Mouse (Mus musculus) intestine, embryonic 16.5 days (tissue): ENCODE data around the gene Phlpp2. TPM values are rescaled to one million over a fixed set of nuclear protein-coding genes. Genes with fewer than 3 reads are reported as not detected.

Experiments used
- ATAC-seq: fragments of 200-750 bp; cut with Nextera tagmentation; 2 replicates; pipeline ENCODE4 v1.8.0; 2017; ENCODE audit warnings: moderate TSS enrichment, moderate library complexity
- H3K27ac ChIP-seq: fragments of 300-500 bp; sonication (generic); 2 replicates; pipeline ENCODE4 v1.5.1; 2014; ENCODE audit warnings: mild to moderate bottlenecking, low read length
- H3K27me3 ChIP-seq: fragments of 300-500 bp; sonication (generic); replicated peaks from 2 replicates; pipeline ENCODE4 v1.6.1; 2014; ENCODE audit warnings: low read length, control low read depth, mixed read lengths; ENCODE audit not compliant: control insufficient read depth, insufficient read depth
- H3K36me3 ChIP-seq: fragments of 300-500 bp; sonication (generic); 2 replicates; pipeline ENCODE4 v1.6.1; 2014; ENCODE audit warnings: low read length, control low read depth; ENCODE audit not compliant: control insufficient read depth, insufficient read depth
- H3K4me1 ChIP-seq: fragments of 300-500 bp; sonication (generic); 2 replicates; pipeline ENCODE4 v1.6.1; 2014; ENCODE audit warnings: low read length, control low read depth, mixed read lengths; ENCODE audit not compliant: control insufficient read depth, insufficient read depth
- H3K4me2 ChIP-seq: fragments of 300-500 bp; sonication (generic); 2 replicates; pipeline ENCODE4 v1.6.1; 2014; ENCODE audit warnings: low read depth, low read length, control low read depth
- H3K4me3 ChIP-seq: fragments of 300-500 bp; sonication (generic); 2 replicates; pipeline ENCODE4 v1.5.1; 2014; ENCODE audit warnings: mild to moderate bottlenecking, low read length
- H3K9ac ChIP-seq: fragments of 300-500 bp; sonication (generic); 2 replicates; pipeline ENCODE4 v1.6.1; 2014; ENCODE audit warnings: low read depth, low read length
- H3K9me3 ChIP-seq: fragments of 300-500 bp; sonication (generic); 2 replicates; pipeline ENCODE4 v1.6.1; 2016; ENCODE audit warnings: low read length, control low read depth; ENCODE audit not compliant: control insufficient read depth
- WGBS: fragments of 180-500 bp; shearing (Covaris S2); extraction: QIAGEN DNeasy Blood & Tissue Kit; methylation state at CpG from one replicate; pipeline ENCODE4 v1.1.7; 2014; 5-methylcytosine and 5-hydroxymethylcytosine counted together
- polyA plus RNA-seq: library from polyadenylated mRNA; unstranded; fragments of >200 nt; fragmentation: Nextera tagmentation; extraction: Ambion mirVana; gene quantifications from 2 replicates; pipeline ENCODE4 v1.2.1, GENCODE M21; 2015

The Phlpp2 gene
- polyA plus RNA-seq, 1 experiment from 2014 or later, result 2.1 TPM

DNA sequence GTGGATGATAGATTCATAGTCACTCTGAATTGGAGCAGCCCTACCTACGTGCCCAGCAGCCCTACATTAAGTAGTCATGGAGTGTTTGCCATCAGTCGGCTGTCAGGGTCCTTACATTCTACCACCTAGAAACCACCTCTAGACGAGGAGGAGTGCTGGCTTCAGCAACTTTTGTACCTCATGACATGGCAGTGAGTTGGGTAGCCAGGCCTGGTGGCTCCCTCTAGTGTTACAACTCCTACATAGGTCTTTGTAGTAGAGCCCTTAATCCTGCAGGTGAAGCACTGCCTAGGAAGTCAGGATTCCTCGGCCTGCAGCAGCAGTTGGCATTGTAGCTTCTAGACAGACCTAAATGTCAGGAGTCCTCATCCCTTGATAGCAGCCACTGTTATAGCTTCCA is 48.9 kb downstream of the Phlpp2 start:
- H3K9me3 ChIP-seq, result no peaks in the 10 kb centered on the region
- no peak overlapping the region for H3K4me2 ChIP-seq
- 49% methylated on average over 4 of the region's 4 CpGs for WGBS
- H3K36me3 ChIP-seq, result peaks cover 9% of the 10 kb centered on the region; the same call in 1 of the 2 replicates
- no peak overlapping the region for H3K27ac ChIP-seq
- ATAC-seq, result peak; percentile 66
- no peak overlapping the region for H3K9ac ChIP-seq
- no peaks in the 10 kb centered on the region for H3K27me3 ChIP-seq
- H3K4me3 ChIP-seq, result no peak overlapping the region
- H3K4me1 ChIP-seq, result no peaks in the 10 kb centered on the region

GRCm38 (mm10) chr8:109920406-109921390 is 52.4 kb downstream of the Phlpp2 start:
- H3K9ac ChIP-seq, result no peak overlapping the region
- H3K27ac ChIP-seq, result no peak overlapping the region
- 0 out of 2 replicates have a peak, but pooled peaks cover 2% of the 10 kb centered on the region for H3K4me1 ChIP-seq
- no peak for ATAC-seq
- H3K27me3 ChIP-seq, result no peaks in the 10 kb centered on the region
- H3K36me3 ChIP-seq, result peaks cover 8% of the 10 kb centered on the region; the same call in 1 of the 2 replicates
- H3K4me2 ChIP-seq, result no peak overlapping the region
- no peaks in the 10 kb centered on the region for H3K9me3 ChIP-seq
- no peak overlapping the region for H3K4me3 ChIP-seq
- WGBS, result 81% methylated on average over 8 of the region's 8 CpGs

DNA sequence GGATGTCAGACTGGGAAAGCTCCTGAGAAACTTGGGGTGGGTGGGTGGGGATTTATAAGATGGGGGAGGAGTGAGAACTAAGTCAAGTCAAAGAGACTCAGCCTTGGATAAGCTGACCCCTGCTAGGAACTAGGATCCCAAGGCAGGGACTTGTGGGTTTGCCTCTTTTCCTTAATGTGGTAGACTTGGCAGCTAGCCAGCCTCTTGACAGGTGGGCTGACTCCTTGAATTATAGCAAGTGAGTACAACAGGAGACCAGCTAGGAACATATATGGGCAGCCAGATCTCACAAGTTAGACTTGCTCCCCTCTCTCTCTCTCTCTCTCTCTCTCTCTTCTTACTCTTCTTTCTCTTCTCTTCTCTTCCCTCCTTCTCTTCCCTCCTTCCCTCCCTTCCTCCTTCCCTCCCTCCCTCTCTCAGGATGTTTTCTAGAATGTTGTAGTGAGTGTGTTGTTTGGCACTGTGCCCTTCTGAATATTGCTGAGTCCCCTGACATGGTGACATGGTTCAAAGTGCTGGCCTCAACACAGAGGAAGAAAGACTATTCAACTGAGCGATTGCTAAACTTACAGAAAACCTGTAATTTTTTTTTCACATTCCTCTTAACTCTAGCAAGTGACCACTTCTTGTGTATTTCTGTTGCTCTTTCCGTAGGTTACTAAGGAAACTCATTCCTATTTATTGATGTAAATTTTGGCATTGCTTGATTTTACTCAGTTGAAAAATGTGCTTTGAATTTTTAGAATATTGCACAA is 73.4 kb downstream of the Phlpp2 start:
- WGBS, result 71% methylated on average over 2 of the region's 2 CpGs
- no peak for ATAC-seq
- Histone ChIP-seq H3K36me3 (peaks cover 6% of the 10 kb centered on the region), H3K9ac (no peak overlapping the region), H3K27ac (no peak overlapping the region), H3K4me3 (no peak overlapping the region), H3K9me3 (no peaks in the 10 kb centered on the region), H3K27me3 (no peaks in the 10 kb centered on the region), H3K4me1 (peaks cover 16% of the 10 kb centered on the region), H3K4me2 (no peak overlapping the region)

GRCm38 (mm10) chr8:109945153-109945632 is 76.9 kb downstream of the Phlpp2 start:
- 39% methylated on average over 9 of the region's 9 CpGs for WGBS
- ATAC-seq, result peak; percentile 68

DNA sequence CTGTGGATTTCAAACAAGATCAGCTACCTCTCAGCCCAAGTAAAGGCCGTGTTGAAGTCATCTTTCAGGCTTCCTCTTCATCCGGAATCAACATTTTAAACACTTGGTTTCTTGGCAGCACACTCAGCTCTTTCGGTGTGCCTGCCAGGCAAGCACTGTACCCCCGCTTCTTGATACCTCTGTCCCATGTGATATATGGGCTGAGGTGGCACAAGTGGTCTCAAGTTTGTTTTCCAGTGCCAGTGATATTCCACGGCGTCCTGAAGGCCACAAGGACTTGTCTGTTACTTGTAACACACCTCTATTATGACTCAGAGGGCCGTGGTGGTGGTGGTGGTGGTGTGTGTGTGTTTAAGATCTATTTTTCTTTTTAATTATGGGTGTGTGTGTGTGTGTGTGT is 77.4 kb downstream of the Phlpp2 start:
- ATAC-seq, result peak; percentile 9; the same call in 1 of the 2 replicates
- H3K27ac ChIP-seq, result peak overlapping the region; percentile 15; the same call in 1 of the 2 replicates
- H3K9me3 ChIP-seq, result no peaks in the 10 kb centered on the region
- H3K4me2 ChIP-seq, result no peak overlapping the region
- H3K4me3 ChIP-seq, result no peak overlapping the region
- H3K4me1 ChIP-seq, result peaks cover 26% of the 10 kb centered on the region
- H3K27me3 ChIP-seq, result peaks cover 10% of the 10 kb centered on the region; the same call in 1 of the 2 replicates
- 79% methylated on average over 7 of the region's 7 CpGs for WGBS
- H3K9ac ChIP-seq, result no peak overlapping the region
- H3K36me3 ChIP-seq, result 0 out of 2 replicates have a peak, but pooled peaks cover 2% of the 10 kb centered on the region

More at GRCm38 (mm10) chr8:109945153-109945632, 76.9 kb downstream of the Phlpp2 start:
- H3K4me2 ChIP-seq, result no peak overlapping the region
- H3K27ac ChIP-seq, result 0 out of 2 replicates have a peak overlapping the region, but pooled peaks have one; percentile 33
- no peaks in the 10 kb centered on the region for H3K9me3 ChIP-seq
- H3K27me3 ChIP-seq, result peaks cover 10% of the 10 kb centered on the region; the same call in 1 of the 2 replicates
- no peak overlapping the region for H3K9ac ChIP-seq
- no peak overlapping the region for H3K4me3 ChIP-seq
- peaks cover 26% of the 10 kb centered on the region for H3K4me1 ChIP-seq
- 0 out of 2 replicates have a peak, but pooled peaks cover 2% of the 10 kb centered on the region for H3K36me3 ChIP-seq

DNA sequence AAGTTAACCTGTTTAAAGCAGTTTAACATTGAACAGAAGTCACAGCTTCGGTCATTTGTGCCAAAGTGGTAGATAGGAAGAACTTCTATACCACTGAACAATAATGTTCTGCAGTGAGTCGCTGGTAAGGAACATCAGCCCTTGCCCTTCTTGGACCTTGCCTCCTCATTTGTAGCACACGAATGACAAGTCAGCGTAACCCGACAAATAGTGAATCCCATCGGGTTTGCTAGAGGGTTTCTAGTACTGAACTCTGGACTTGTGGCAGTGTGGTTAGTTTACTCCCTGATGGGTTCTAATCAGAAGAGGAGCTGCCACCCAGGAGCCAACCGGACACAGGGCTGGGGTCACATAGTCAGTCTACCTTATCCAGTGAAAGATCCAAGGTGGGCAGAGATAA is 77.9 kb downstream of the Phlpp2 start:
- H3K9me3 ChIP-seq, result no peaks in the 10 kb centered on the region
- no peak overlapping the region for H3K9ac ChIP-seq
- WGBS, result 84% methylated on average over 7 of the region's 7 CpGs
- no peak overlapping the region for H3K4me2 ChIP-seq
- peaks cover 26% of the 10 kb centered on the region for H3K4me1 ChIP-seq
- H3K27me3 ChIP-seq, result peaks cover 10% of the 10 kb centered on the region; the same call in 1 of the 2 replicates
- no peak overlapping the region for H3K27ac ChIP-seq
- 0 out of 2 replicates have a peak, but pooled peaks cover 2% of the 10 kb centered on the region for H3K36me3 ChIP-seq
- no peak overlapping the region for H3K4me3 ChIP-seq
- ATAC-seq, result no peak

DNA sequence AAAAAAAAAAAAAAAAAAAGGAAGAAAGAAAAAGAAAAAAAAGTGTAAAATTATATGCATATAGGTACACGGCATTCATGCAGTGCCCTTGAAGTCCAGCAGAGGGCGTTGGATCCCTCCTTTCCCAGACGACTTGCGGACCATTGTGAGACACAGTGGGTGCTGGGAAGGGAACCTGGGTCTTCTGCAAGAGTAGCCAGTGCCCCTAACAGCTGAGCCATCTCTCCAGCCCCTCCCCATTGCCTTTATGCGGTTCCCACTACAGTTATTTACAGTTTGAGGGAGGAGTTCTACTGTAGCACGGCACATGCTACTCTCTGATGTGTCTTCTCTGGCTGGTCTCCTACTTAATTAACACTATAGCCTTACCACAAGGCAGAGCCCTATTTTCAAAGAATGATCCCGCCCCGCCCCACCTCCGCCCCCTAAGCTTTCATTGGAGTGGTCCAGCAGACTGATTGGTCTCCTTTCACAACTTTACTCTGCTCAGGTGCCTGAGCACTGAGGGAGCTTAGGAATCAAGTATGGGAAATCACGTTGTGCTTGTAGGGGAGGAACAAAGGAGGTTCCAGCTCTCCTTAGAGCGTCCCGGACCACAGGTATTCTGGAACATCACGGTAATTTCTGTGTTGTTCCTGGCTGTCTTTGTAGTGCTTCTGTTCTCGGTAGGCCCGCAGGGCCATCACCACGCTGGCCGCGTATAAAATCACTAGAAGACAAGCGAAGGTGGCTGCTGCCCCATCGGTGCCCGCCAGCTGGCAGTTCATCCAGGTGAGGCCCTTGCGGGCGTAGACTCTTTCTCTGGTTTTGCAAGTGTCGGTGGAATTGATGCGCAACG is 79.3 kb downstream of the Phlpp2 start:
- Histone ChIP-seq H3K27ac (no peak overlapping the region), H3K27me3 (peaks cover 10% of the 10 kb centered on the region; the same call in 1 of the 2 replicates), H3K9ac (peak overlapping the region; percentile 40), H3K9me3 (no peaks in the 10 kb centered on the region), H3K36me3 (0 out of 2 replicates have a peak, but pooled peaks cover 2% of the 10 kb centered on the region), H3K4me1 (peaks cover 26% of the 10 kb centered on the region), H3K4me3 (peak overlapping the region; percentile 21), H3K4me2 (peak overlapping the region; percentile 50)
- 6% methylated on average over 26 of the region's 26 CpGs for WGBS
- no peak; the same call in 1 of the 2 replicates for ATAC-seq

DNA sequence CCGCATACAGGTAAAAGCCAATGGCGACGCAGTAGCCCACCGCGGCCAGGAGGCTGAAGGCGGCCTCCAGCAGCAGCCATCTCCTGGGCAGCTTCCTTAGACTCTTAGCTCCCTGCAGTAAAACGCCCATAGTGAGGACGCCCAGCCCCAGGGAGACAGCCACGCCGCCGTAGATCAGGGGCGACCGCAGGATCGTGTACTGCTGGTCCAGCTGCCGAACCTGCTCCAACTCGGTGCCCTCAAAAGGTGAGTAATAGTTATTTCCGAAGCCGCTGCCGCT is 79.9 kb downstream of the Phlpp2 start:
- H3K27me3 ChIP-seq, result peaks cover 10% of the 10 kb centered on the region; the same call in 1 of the 2 replicates
- H3K36me3 ChIP-seq, result 0 out of 2 replicates have a peak, but pooled peaks cover 2% of the 10 kb centered on the region
- H3K9ac ChIP-seq, result peak overlapping the region; percentile 40
- H3K9me3 ChIP-seq, result no peaks in the 10 kb centered on the region
- ATAC-seq, result no peak
- peak overlapping the region; percentile 21 for H3K4me3 ChIP-seq
- H3K27ac ChIP-seq, result no peak overlapping the region
- peak overlapping the region; percentile 50 for H3K4me2 ChIP-seq
- peaks cover 26% of the 10 kb centered on the region for H3K4me1 ChIP-seq
- 5% methylated on average over 19 of the region's 19 CpGs for WGBS
